Mouse (Mus musculus) testis, adult 2 months (tissue): ENCODE measurements at regions not wholly inside any gene's neighbourhood (a gene's known extent, or its start where the extent isn't known, plus 50 kb on each side); places are given as distances from the start of the nearest gene placed in this dataset.

Experiments
- CTCF ChIP-seq: fragments of 200-500 bp; IDR thresholded peaks from 2 replicates; pipeline ENCODE4 v1.5.1; 2012; ENCODE audit warnings: low read depth, mild to moderate bottlenecking, inconsistent platforms, low read length, moderate library complexity; ENCODE audit not compliant: control insufficient read depth, insufficient read depth, insufficient replicate concordance
- POLR2A ChIP-seq: fragments of 200-500 bp; IDR thresholded peaks from 2 replicates; pipeline ENCODE4 v1.6.1; 2012; ENCODE audit warnings: low read depth, mild to moderate bottlenecking, inconsistent platforms, low read length, moderate library complexity; ENCODE audit not compliant: control insufficient read depth

- TF ChIP-seq CTCF (no peak), POLR2A (no peak)
Observed at GRCm38 (mm10) chr7:111355088-111355656, 272.3 kb upstream of the Eif4g2 start.
